Mouse (Mus musculus) heart, postnatal 0 days (tissue): ENCODE measurements around the gene 4930451I11Rik.

ENCODE experiments used
- CTCF ChIP-seq: IDR thresholded peaks from 2 replicates; pipeline ENCODE4 v1.5.1; 2016; ENCODE audit warnings: antibody characterized with exemption, control low read depth, low read depth
- EP300 ChIP-seq: IDR thresholded peaks from 2 replicates; pipeline ENCODE4 v1.6.1; 2016; ENCODE audit warnings: antibody characterized with exemption, low read depth

- TF ChIP-seq CTCF: no peak
- TF ChIP-seq EP300: no peak
These were observed 15.7 kb downstream of the 4930451I11Rik start for GRCm38 (mm10) chr7:126815726-126816222.
